Mouse (Mus musculus) embryonic facial prominence, embryonic 11.5 days (tissue): ENCODE results near the gene Ulbp1. TPM values are rescaled to one million over a fixed set of nuclear protein-coding genes. Genes with fewer than 3 reads are reported as not detected.
"Not testable (repeated sequence)": the region's sequence is repeated elsewhere in the genome, so short reads cannot be mapped to it uniquely, and the experiment has no call there.

ENCODE experiments used
- ATAC-seq: fragments of 200-750 bp; cut with Nextera tagmentation; replicated peaks from 2 replicates; pipeline ENCODE4 v1.8.0; 2017; ENCODE audit warnings: low read depth; ENCODE audit not compliant: insufficient number of reproducible peaks, low FRiP score, low TSS enrichment
- DNase-seq: peaks from one replicate; pipeline ENCODE4 v3.0.0-alpha.2; 2015; ENCODE audit warnings: low spot score
- H3K27ac ChIP-seq: fragments of 300-500 bp; sonication (generic); replicated peaks from 2 replicates; pipeline ENCODE4 v1.5.1; 2014; ENCODE audit warnings: mild to moderate bottlenecking, low read depth, low read length, control low read depth
- H3K27me3 ChIP-seq: fragments of 300-500 bp; sonication (generic); 2 replicates; pipeline ENCODE4 v1.6.1; 2014; ENCODE audit warnings: mild to moderate bottlenecking, low read length, moderate library complexity, mixed read lengths; ENCODE audit not compliant: control insufficient read depth, insufficient read depth
- H3K36me3 ChIP-seq: fragments of 300-500 bp; sonication (generic); replicated peaks from 2 replicates; pipeline ENCODE4 v1.6.1; 2014; ENCODE audit warnings: low read depth, mild to moderate bottlenecking, low read length, moderate library complexity, mixed read lengths; ENCODE audit not compliant: control insufficient read depth, insufficient read depth
- H3K4me1 ChIP-seq: fragments of 300-500 bp; sonication (generic); 2 replicates; pipeline ENCODE4 v1.6.1; 2014; ENCODE audit warnings: low read length, mixed read lengths; ENCODE audit not compliant: control insufficient read depth, insufficient read depth
- H3K4me2 ChIP-seq: fragments of 300-500 bp; sonication (generic); 2 replicates; pipeline ENCODE4 v1.6.1; 2014; ENCODE audit warnings: low read depth, mild to moderate bottlenecking, control low read depth, low read length, moderate library complexity
- H3K4me3 ChIP-seq: fragments of 300-500 bp; sonication (generic); 2 replicates; pipeline ENCODE4 v1.5.1; 2014; ENCODE audit warnings: low read depth, low read length, control low read depth
- H3K9ac ChIP-seq: fragments of 300-500 bp; sonication (generic); replicated peaks from 2 replicates; pipeline ENCODE4 v1.6.1; 2014; ENCODE audit warnings: mild to moderate bottlenecking, control low read depth, low read length
- H3K9me3 ChIP-seq: fragments of 300-500 bp; sonication (generic); replicated peaks from 2 replicates; pipeline ENCODE4 v1.6.1; 2016; ENCODE audit warnings: mild to moderate bottlenecking, low read length, inconsistent platforms, mixed read lengths; ENCODE audit not compliant: control insufficient read depth
- WGBS: fragments of 180-500 bp; shearing (Covaris S2); extraction: QIAGEN DNeasy Blood & Tissue Kit; methylation state at CpG from one replicate; pipeline ENCODE4 v1.1.7; 2014; 5-methylcytosine and 5-hydroxymethylcytosine counted together
- polyA plus RNA-seq: library from polyadenylated mRNA; unstranded; fragments of >200 nt; fragmentation: Nextera tagmentation; extraction: Ambion mirVana; gene quantifications from 2 replicates; pipeline ENCODE4 v1.2.1, GENCODE M21; 2014

Ulbp1 gene
- 1.2 and 1.7 TPM in 2 replicates for polyA plus RNA-seq

GRCm38 (mm10) chr10:7473197-7473889, at the start of gene Ulbp1:
Gene Ulbp1 (minus strand): TSS chr10:7473638.
- H3K4me2 ChIP-seq: no peak within 1 kb of the TSS
- no peak within 1 kb of the TSS for H3K27ac ChIP-seq
- no peaks in the 10 kb centered on the region for H3K27me3 ChIP-seq
- WGBS: 70% methylated on average over 13 of the region's 13 CpGs
- H3K4me3 ChIP-seq: no peak within 1 kb of the TSS
- H3K9ac ChIP-seq: no peak within 1 kb of the TSS
- no peak for ATAC-seq
- H3K9me3 ChIP-seq: no peaks in the 10 kb centered on the region
- no peaks in the 10 kb centered on the region for H3K4me1 ChIP-seq
- H3K36me3 ChIP-seq: no peaks in the 10 kb centered on the region
- no peak for DNase-seq

DNA sequence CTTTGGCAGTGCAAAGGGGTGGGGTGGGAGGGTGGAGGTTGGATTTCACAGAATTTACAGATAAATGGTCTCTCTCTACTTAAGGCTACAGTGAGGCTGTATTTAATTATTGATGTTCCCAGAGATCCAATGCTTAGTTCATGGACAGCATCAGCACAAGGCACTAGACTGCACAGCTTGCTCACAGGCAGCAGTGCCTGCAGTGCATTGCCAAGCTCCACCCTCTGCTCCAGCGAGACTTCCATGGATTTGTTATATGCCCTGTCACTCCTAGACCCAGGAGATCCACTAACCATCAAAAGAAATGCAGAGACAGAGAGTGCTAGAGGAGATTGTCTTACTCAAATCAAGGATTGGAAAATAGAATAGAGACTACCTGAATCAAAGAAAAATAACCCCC, 24.7 kb upstream of the Ulbp1 start:
- 60% methylated on average over 1 of the region's 1 CpGs for WGBS
- H3K4me1 ChIP-seq, H3K4me3 ChIP-seq, H3K27me3 ChIP-seq, ATAC-seq, H3K36me3 ChIP-seq, H3K9ac ChIP-seq, H3K9me3 ChIP-seq, H3K4me2 ChIP-seq, DNase-seq, H3K27ac ChIP-seq: not testable (repeated sequence)

DNA sequence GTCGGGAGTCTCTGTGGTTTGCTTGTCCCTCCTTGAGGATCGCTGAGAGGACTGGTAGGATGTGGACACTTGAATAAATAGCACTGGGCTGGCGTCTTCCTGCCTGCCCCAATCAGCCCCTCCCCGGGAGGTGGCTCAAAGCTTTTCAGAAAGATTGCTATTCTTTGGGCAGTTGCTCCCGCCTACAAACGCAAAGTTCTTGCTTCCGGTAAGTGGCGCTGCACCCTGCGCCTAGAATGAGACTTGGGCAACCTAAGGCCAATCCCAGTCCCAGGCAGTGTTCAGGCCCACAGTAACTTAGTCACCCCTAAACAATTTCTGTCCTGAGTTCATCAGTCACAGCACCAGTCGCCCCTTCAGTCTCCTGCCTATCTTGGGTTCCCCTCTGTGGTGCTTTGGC, 18.9 kb upstream of the Ulbp1 start:
- not testable (repeated sequence) for H3K4me1 ChIP-seq, H3K36me3 ChIP-seq, H3K9ac ChIP-seq, H3K9me3 ChIP-seq, H3K27ac ChIP-seq, DNase-seq, ATAC-seq, H3K4me3 ChIP-seq, H3K27me3 ChIP-seq
- peak overlapping the region; percentile 13; the same call in 1 of the 2 replicates for H3K4me2 ChIP-seq
- WGBS: 6% methylated on average over 10 of the region's 10 CpGs

DNA sequence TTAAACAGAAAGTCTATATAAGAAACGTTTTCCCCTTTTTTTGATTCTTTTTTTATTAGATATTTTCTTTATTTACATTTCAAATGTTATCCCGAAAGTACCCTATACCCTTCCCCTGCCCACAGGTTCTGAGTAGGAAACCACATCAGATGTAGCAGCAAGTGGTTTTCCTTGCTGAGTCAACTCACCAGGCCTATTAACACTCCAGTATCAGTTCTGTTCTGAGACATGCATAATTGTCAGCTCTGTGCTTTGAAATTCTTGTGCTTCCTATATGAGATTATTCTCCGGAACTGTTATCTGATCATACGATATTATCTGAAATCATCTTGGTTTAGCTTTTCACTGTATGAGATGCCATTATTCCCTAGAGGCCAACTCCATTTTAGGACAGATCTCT, 10.2 kb upstream of the Ulbp1 start:
- DNase-seq (no peak), ATAC-seq (no peak)
- Histone ChIP-seq H3K36me3 (no peaks in the 10 kb centered on the region), H3K4me3 (no peak overlapping the region), H3K4me1 (no peaks in the 10 kb centered on the region), H3K9ac (no peak overlapping the region), H3K27ac (no peak overlapping the region), H3K27me3 (no peaks in the 10 kb centered on the region), H3K4me2 (no peak overlapping the region), H3K9me3 (no peaks in the 10 kb centered on the region)
- WGBS: 73% methylated on average over 4 of the region's 4 CpGs

DNA sequence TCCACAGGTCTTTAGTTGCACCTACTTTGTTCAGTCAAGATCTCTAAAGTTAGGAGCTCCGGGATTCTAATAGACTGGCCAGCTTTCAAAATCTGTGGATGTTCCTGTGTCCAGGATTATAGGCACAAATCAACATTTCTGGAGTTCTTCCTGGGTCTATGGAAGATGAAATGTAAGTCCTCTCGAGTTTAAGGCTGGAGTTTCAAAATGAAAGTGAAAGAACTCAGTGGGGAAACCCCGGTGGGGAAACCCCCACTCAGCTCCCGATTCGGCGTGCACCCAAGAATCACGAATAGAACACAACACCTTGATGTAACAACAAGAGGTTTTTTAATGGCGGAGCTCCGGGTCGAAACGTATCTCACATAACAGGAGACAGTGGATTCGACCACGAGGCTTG, 787 bp upstream of the Ulbp1 start:
- H3K4me2 ChIP-seq, H3K4me1 ChIP-seq, H3K9me3 ChIP-seq, ATAC-seq, H3K36me3 ChIP-seq, DNase-seq, H3K27ac ChIP-seq, H3K4me3 ChIP-seq, H3K9ac ChIP-seq, H3K27me3 ChIP-seq: not testable (repeated sequence)
- 90% methylated on average over 7 of the region's 13 CpGs for WGBS

DNA sequence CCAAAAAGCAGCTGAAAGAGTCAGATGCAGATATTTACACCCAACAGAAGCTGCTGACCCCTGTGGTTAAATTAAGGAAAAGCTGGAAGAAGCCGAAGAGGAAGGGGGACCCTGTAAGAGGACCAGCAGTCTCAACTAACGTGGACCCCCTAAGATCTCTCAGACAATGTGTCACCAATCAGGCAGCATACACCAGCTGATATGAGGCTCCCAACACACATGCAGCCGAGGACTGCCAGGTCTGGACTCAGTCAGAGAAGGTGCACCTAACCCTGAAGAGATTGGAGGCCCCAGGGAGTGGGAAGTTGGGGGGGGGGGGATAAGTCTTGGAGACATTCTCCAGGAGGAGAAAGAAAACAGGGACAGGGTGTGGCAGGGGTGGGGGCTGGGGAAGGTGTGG, 1.8 kb downstream of the Ulbp1 start:
- ATAC-seq (no peak), DNase-seq (no peak)
- no peaks in the 10 kb centered on the region for H3K36me3 ChIP-seq
- H3K9me3 ChIP-seq: no peaks in the 10 kb centered on the region
- H3K27me3 ChIP-seq: no peaks in the 10 kb centered on the region
- no peaks in the 10 kb centered on the region for H3K4me1 ChIP-seq
- H3K4me2 ChIP-seq: no peak overlapping the region
- no peak overlapping the region for H3K27ac ChIP-seq
- 76% methylated on average over 3 of the region's 3 CpGs for WGBS
- H3K9ac ChIP-seq: no peak overlapping the region
- no peak overlapping the region for H3K4me3 ChIP-seq

DNA sequence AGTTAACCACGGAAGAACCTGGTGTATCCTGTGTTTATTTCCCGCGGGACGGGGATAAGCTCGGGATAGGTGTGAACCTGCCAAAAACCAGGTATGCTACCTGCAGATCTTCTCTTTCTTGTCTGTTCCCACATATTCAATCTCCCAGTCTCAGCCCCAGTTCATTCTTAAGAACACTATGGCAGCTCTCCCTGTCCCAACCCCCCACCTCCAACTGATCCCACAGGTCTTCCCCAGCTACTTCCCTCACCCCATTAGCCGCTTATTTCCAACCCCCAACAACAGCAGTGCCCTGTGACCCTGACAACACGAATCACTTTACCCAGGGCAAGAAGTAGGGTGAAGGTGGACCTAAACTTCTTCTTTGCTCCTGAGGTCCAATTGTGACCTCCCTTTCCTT, 3.0 kb downstream of the Ulbp1 start:
- ATAC-seq: no peak
- DNase-seq: no peak
- no peak overlapping the region for H3K27ac ChIP-seq
- no peaks in the 10 kb centered on the region for H3K9me3 ChIP-seq
- peak overlapping the region; percentile 19 for H3K4me2 ChIP-seq
- no peaks in the 10 kb centered on the region for H3K27me3 ChIP-seq
- H3K4me3 ChIP-seq: no peak overlapping the region; the same call in 1 of the 2 replicates
- no peaks in the 10 kb centered on the region for H3K4me1 ChIP-seq
- H3K9ac ChIP-seq: no peak overlapping the region
- 10% methylated on average over 7 of the region's 7 CpGs for WGBS
- no peaks in the 10 kb centered on the region for H3K36me3 ChIP-seq

GRCm38 (mm10) chr10:7469716-7470414, 3.6 kb downstream of the Ulbp1 start:
- H3K4me2 ChIP-seq: peak overlapping the region; percentile 19

More at GRCm38 (mm10) chr10:7469716-7470414, 3.6 kb downstream of the Ulbp1 start:
- WGBS: 0% methylated on average over 7 of the region's 7 CpGs
- not testable (repeated sequence) for H3K9me3 ChIP-seq, H3K4me1 ChIP-seq, H3K27ac ChIP-seq, H3K9ac ChIP-seq, H3K36me3 ChIP-seq, ATAC-seq, H3K27me3 ChIP-seq, H3K4me3 ChIP-seq
- peak; percentile 47 for DNase-seq
